Mouse (Mus musculus): ENCODE data around the gene Nat8. TPM values are rescaled to one million over a fixed set of nuclear protein-coding genes. Genes with fewer than 3 reads are reported as not detected.

The Nat8 gene
- polyA plus RNA-seq, 1 experiment from 2014 or later: not detected

DNA sequence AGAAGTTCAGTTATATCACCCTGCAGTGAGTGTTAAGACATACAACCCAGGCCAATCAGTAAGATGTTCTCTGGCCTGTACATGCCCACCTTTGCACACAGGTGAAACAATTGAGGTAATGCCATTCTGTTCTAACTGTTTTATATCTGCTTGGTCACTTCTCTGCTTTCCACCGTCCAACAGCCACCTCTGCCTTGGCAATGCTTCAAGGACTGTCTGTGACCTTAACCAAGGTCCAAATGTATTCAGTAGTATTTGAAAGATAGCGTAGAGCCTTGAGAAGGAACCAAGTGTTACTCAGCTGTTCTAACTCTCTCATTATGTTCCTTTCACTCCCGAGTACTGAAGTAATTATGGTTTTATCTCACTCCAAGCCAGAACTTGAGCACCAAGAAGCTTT, 30.7 kb upstream of the Nat8 start:
- Histone ChIP-seq H3K9ac (ENCODE audit: low read depth, low read length) (no peak overlapping the region), H3K36me3 (ENCODE audit: control insufficient read depth, insufficient read depth, low read length) (no peaks in the 10 kb centered on the region), H3K4me1 (ENCODE audit: control insufficient read depth, insufficient read depth, low read length) (no peaks in the 10 kb centered on the region), H3K27me3 (replicated peaks; ENCODE audit: control insufficient read depth, insufficient read depth, low read length) (no peaks in the 10 kb centered on the region), H3K27ac (replicated peaks; ENCODE audit: low read depth, low read length) (no peak overlapping the region), H3K4me2 (ENCODE audit: low read depth, low read length) (no peak overlapping the region), H3K4me3 (ENCODE audit: low read depth, low read length) (no peak overlapping the region), H3K9me3 (ENCODE audit: control insufficient read depth, low read length) (no peaks in the 10 kb centered on the region)
- WGBS: 69% methylated on average over 3 of the region's 3 CpGs
- no peak for ATAC-seq (ENCODE audit: low read depth)
- no peak for DNase-seq (ENCODE audit: low spot score)

DNA sequence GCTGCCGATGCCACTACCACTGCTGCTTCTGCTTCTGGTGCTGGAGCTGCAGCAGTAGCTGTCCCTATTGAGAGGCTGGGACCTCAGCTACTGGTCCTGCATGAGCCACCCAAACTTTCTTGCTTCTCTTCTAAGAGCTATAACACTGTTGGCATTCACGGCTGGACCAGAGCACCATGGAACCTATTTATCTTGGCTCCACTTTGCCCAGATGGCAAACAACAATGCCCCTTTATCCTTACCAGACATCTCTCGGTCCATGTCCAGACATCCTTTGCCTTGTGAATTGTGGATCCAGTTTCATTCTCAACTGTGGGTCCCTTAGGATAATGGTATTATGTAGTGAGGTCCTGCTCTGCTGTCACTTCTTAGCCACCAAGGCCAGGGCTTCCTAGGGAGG, 29.4 kb upstream of the Nat8 start:
- no peak for ATAC-seq (ENCODE audit: low read depth)
- Histone ChIP-seq H3K4me2 (ENCODE audit: low read depth, low read length) (no peak overlapping the region), H3K36me3 (ENCODE audit: control insufficient read depth, insufficient read depth, low read length) (no peaks in the 10 kb centered on the region), H3K4me1 (ENCODE audit: control insufficient read depth, insufficient read depth, low read length) (no peaks in the 10 kb centered on the region), H3K27ac (replicated peaks; ENCODE audit: low read depth, low read length) (no peak overlapping the region), H3K4me3 (ENCODE audit: low read depth, low read length) (no peak overlapping the region), H3K9me3 (ENCODE audit: control insufficient read depth, low read length) (no peaks in the 10 kb centered on the region), H3K27me3 (replicated peaks; ENCODE audit: control insufficient read depth, insufficient read depth, low read length) (no peaks in the 10 kb centered on the region), H3K9ac (ENCODE audit: low read depth, low read length) (no peak overlapping the region)
- no peak for DNase-seq (ENCODE audit: low spot score)
- 78% methylated on average over 3 of the region's 3 CpGs for WGBS

DNA sequence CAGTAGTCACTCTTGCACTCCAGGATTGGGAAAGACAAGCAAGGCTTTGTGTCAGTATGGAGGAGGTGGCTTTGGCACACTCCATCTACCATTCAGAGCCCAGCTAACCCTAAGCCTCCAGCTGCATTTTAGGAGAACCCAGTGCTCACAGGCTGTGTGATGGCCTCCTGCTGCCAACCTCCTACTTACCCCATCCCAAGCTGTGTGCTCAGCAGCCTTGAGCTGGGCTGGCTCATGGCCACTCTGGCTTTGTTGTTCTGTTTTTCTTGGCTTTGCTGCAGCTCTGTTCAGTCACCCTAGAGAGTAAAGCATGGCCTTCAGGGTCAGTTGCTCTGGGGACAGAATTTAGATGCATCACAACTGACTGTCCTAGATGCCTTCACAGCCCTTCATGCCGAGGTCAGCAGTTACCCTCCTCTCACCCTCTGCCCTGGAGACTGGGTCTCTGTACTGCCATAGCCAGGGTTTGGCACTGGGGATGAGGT, 24.4 kb upstream of the Nat8 start:
- DNase-seq (ENCODE audit: low spot score): no peak
- Histone ChIP-seq H3K4me1 (ENCODE audit: control insufficient read depth, insufficient read depth, low read length) (no peaks in the 10 kb centered on the region), H3K9ac (ENCODE audit: low read depth, low read length) (no peak overlapping the region), H3K9me3 (ENCODE audit: control insufficient read depth, low read length) (no peaks in the 10 kb centered on the region), H3K27ac (replicated peaks; ENCODE audit: low read depth, low read length) (no peak overlapping the region), H3K36me3 (ENCODE audit: control insufficient read depth, insufficient read depth, low read length) (no peaks in the 10 kb centered on the region), H3K27me3 (replicated peaks; ENCODE audit: control insufficient read depth, insufficient read depth, low read length) (no peaks in the 10 kb centered on the region), H3K4me2 (ENCODE audit: low read depth, low read length) (no peak overlapping the region), H3K4me3 (ENCODE audit: low read depth, low read length) (no peak overlapping the region)
- 42% methylated on average over 1 of the region's 1 CpGs for WGBS
- ATAC-seq (ENCODE audit: low read depth): peak; percentile 22; the same call in 1 of the 2 replicates

DNA sequence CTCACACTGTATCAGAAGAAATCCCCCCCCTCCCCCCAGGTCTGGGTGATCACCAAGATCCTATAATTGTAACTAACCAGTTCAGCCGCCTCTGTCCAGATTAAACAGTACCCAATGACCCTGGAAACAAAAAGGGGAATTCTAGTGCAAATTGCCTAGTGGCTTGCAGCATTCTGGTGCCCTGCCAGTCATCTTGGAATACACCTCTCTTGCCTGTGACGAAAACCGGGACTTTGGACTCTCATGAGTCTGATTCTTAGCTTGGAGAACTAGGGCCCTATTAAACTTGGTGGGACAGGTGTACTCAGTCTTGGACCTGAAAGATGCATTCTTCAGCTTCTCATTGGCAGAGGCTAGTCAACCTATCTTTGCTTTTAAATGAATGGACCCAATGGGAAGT, 21.6 kb upstream of the Nat8 start:
- no peak overlapping the region for H3K4me3 ChIP-seq (ENCODE audit: low read depth, low read length)
- no peak for ATAC-seq (ENCODE audit: low read depth)
- DNase-seq (ENCODE audit: low spot score): no peak
- H3K9ac ChIP-seq (ENCODE audit: low read depth, low read length): no peak overlapping the region
- no peaks in the 10 kb centered on the region for H3K36me3 ChIP-seq (ENCODE audit: control insufficient read depth, insufficient read depth, low read length)
- WGBS: 70% methylated on average over 3 of the region's 3 CpGs
- no peaks in the 10 kb centered on the region for H3K27me3 ChIP-seq (replicated peaks; ENCODE audit: control insufficient read depth, insufficient read depth, low read length)
- H3K4me1 ChIP-seq (ENCODE audit: control insufficient read depth, insufficient read depth, low read length): no peaks in the 10 kb centered on the region
- H3K27ac ChIP-seq (replicated peaks; ENCODE audit: low read depth, low read length): no peak overlapping the region
- no peak overlapping the region for H3K4me2 ChIP-seq (ENCODE audit: low read depth, low read length)
- no peaks in the 10 kb centered on the region for H3K9me3 ChIP-seq (ENCODE audit: control insufficient read depth, low read length)

DNA sequence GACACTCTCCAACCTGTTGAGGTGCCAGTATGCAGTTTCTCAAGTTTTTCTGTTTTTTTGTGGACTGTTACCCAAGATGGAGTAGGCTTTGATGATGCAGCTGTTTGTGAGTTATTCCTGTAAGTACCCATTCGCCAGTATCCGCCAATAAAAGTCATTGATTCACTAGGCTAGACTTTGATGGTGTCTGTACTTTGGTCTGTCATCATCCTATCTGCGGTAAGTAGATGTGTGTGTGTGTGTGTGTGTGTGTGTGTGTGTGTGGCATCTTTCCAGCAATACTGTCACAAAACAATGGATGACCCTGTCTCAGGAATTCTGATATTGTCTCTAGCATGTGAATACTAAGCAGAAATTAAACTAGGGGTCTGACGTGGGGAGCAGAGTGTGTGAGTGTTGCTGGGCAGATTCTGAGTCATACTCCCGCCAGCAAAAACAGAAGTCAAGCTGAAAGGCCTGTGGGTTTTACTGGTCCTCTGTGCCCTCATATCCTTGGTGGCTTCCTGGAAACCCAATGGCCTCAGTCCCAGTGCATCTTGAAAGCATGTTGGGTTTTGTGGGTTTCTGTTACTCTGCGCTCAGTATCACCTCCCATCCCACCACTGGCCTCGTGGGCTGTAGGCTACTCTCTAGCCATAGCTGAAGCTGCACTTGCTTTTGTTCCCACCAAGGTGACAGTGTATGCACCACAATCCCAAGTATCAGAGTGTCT, 19.3 kb upstream of the Nat8 start:
- Histone ChIP-seq H3K36me3 (ENCODE audit: control insufficient read depth, insufficient read depth, low read length) (no peaks in the 10 kb centered on the region), H3K27ac (replicated peaks; ENCODE audit: low read depth, low read length) (no peak overlapping the region), H3K27me3 (replicated peaks; ENCODE audit: control insufficient read depth, insufficient read depth, low read length) (no peaks in the 10 kb centered on the region), H3K9ac (ENCODE audit: low read depth, low read length) (no peak overlapping the region), H3K4me3 (ENCODE audit: low read depth, low read length) (no peak overlapping the region), H3K4me2 (ENCODE audit: low read depth, low read length) (no peak overlapping the region), H3K4me1 (ENCODE audit: control insufficient read depth, insufficient read depth, low read length) (no peaks in the 10 kb centered on the region), H3K9me3 (ENCODE audit: control insufficient read depth, low read length) (no peaks in the 10 kb centered on the region)
- no peak for ATAC-seq (ENCODE audit: low read depth)
- no peak for DNase-seq (ENCODE audit: low spot score)
- 89% methylated on average over 7 of the region's 7 CpGs for WGBS

DNA sequence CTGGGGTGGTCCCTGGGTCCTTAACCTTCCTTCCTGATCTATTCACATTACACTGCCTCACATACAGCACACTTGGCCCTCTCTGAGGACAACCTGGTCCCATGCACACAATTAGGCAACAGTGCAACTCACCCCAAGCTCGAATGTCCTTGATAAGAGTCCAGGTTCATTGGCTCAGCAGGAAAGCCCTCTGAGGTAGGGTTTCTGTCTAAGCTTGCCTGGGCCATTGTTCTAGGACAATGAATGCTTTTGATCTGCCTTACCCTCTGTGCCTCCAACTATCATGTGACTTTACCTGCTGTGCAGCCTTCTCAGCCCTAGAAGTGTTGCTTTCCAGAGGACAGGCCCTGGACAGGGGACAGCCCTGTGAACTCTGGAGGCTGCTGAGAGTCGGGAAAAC, 17.4 kb upstream of the Nat8 start:
- no peak overlapping the region for H3K27ac ChIP-seq (replicated peaks; ENCODE audit: low read depth, low read length)
- H3K4me2 ChIP-seq (ENCODE audit: low read depth, low read length): no peak overlapping the region
- ATAC-seq (ENCODE audit: low read depth): peak; percentile 70; the same call in 1 of the 2 replicates
- no peaks in the 10 kb centered on the region for H3K36me3 ChIP-seq (ENCODE audit: control insufficient read depth, insufficient read depth, low read length)
- no peak overlapping the region for H3K4me3 ChIP-seq (ENCODE audit: low read depth, low read length)
- H3K27me3 ChIP-seq (replicated peaks; ENCODE audit: control insufficient read depth, insufficient read depth, low read length): no peaks in the 10 kb centered on the region
- no peak overlapping the region for H3K9ac ChIP-seq (ENCODE audit: low read depth, low read length)
- 16% methylated on average over 2 of the region's 2 CpGs for whole genome bisulfite sequencing
- peak; percentile 19 for DNase-seq (ENCODE audit: low spot score)
- no peaks in the 10 kb centered on the region for H3K9me3 ChIP-seq (ENCODE audit: control insufficient read depth, low read length)
- H3K4me1 ChIP-seq (ENCODE audit: control insufficient read depth, insufficient read depth, low read length): no peaks in the 10 kb centered on the region

DNA sequence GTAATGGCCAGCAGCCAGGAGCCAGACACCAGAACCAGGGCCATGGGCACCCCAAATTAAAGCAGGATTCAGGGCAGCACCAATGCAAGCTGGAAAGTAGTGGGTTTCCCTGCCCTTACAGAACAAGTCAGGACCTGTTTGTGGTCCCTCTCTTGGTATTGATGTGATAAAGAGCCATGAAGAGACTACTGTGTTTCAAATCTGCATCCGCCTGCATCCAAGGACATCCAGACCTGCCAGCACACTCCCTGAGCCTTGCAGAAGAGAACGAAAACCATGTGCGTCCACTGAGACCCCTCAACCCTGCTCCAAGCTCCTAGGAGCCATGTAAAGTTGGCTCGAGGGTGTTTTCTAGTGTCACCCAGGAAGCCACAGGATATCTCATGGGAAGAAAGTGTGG, 16.3 kb upstream of the Nat8 start:
- Histone ChIP-seq H3K27ac (replicated peaks; ENCODE audit: low read depth, low read length) (no peak overlapping the region), H3K9ac (ENCODE audit: low read depth, low read length) (no peak overlapping the region)
- 79% methylated on average over 4 of the region's 4 CpGs for WGBS

DNA sequence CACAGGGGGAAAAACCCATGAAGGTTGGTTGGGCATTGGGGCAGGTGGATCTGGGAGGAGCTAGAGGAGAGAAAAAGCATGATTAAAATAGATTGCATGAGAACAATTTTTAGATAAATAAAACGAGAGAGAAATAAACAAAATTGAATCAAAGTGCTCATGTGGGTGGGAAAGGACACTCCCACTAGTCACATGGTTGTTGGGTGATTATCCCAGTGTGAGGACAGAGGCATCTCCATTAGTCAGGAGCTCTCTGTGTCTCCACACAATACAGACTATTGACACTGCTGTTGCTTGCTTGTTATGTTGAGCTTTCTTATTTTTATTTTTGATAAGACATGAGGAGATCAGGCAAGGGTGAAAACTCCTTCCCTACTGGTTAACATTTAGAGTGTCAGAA, 15.0 kb upstream of the Nat8 start:
- Histone ChIP-seq H3K27me3 (replicated peaks; ENCODE audit: control insufficient read depth, insufficient read depth, low read length) (no peaks in the 10 kb centered on the region), H3K9ac (ENCODE audit: low read depth, low read length) (no peak overlapping the region), H3K4me1 (ENCODE audit: control insufficient read depth, insufficient read depth, low read length) (no peaks in the 10 kb centered on the region), H3K36me3 (ENCODE audit: control insufficient read depth, insufficient read depth, low read length) (no peaks in the 10 kb centered on the region), H3K9me3 (ENCODE audit: control insufficient read depth, low read length) (no peaks in the 10 kb centered on the region), H3K4me3 (ENCODE audit: low read depth, low read length) (no peak overlapping the region), H3K4me2 (ENCODE audit: low read depth, low read length) (no peak overlapping the region), H3K27ac (replicated peaks; ENCODE audit: low read depth, low read length) (no peak overlapping the region)
- ATAC-seq (ENCODE audit: low read depth) (no peak), DNase-seq (ENCODE audit: low spot score) (no peak)
- WGBS: 42% methylated on average over 1 of the region's 1 CpGs

More for the DNA sequence above, 16.3 kb upstream of the Nat8 start:
- Histone ChIP-seq H3K4me1 (ENCODE audit: control insufficient read depth, insufficient read depth, low read length) (no peaks in the 10 kb centered on the region), H3K4me3 (ENCODE audit: low read depth, low read length) (no peak overlapping the region), H3K9me3 (ENCODE audit: control insufficient read depth, low read length) (no peaks in the 10 kb centered on the region), H3K27me3 (replicated peaks; ENCODE audit: control insufficient read depth, insufficient read depth, low read length) (no peaks in the 10 kb centered on the region), H3K36me3 (ENCODE audit: control insufficient read depth, insufficient read depth, low read length) (no peaks in the 10 kb centered on the region), H3K4me2 (ENCODE audit: low read depth, low read length) (no peak overlapping the region)
- no peak for DNase-seq (ENCODE audit: low spot score)
- ATAC-seq (ENCODE audit: low read depth): no peak
